Mouse (Mus musculus) right cerebral cortex, postnatal 14 days (tissue): ENCODE data around the gene Lrrc8a.

Experiments used
- DNase-seq: peaks from one replicate; pipeline ENCODE4 v3.0.0; 2022

The Lrrc8a gene

DNA sequence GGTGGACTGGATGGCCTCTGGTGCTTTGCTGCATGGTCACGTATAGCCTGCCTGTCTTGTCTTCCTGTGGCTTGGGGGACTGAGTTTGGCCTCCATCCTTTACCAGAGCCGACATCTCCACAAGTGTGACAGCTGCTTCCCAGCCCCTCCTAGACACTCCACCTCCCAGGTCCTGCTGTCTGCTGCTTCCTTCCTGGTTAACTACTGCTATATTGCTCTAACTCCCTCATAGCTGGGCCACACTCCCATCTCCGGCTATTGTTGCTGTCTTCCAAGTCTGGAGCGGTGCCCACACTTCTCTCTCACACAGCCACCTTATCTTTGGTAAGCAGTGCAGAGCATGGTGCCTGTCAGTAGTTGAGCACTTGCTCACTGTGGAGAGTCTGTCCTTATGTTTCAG, 2.3 kb downstream of the Lrrc8a start:
- no peak for DNase-seq

DNA sequence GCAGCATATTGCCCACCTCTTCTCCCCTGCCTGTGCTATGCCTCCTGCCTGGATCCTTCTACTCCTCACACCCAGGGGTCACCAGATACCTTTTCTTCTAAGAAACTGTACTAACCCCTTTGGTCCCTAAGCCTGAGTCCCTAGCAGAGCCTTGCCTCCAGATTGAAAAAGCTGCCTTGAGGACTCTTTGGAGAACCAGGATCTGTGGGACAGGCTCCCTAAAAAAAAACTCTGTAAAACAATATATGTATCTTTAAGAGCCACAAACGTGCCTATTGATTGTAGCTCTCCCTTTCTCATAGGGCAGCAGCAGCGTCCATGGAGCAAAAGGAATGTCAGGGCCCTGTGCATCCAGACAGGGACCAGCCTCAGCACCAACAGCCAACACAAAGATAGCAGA, 2.8 kb downstream of the Lrrc8a start, which contains the start of gene Gm28035:
Gm28035 (plus strand) TSS at position 301 of the 400 bp plus-strand sequence.
- no peak for DNase-seq

DNA sequence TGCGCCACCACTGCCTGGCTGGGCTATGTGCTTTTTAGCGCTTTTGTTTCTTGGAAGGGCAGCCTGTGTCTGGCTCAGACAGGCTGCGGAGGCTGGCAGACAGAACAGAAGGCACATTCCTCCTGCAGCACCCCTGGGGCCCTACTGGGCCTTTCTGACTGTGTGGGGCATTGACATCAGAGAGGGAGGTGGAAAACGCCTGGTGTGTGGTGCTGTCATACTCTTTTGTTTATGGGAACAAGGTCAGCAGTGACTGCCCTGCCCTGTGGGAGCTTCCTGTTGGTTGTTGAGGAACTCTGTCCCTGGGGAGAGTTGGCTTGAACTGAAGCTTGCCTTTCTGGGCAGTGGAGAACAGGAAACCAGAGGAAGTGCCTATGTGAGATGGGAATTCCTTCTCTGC, 5.0 kb downstream of the Lrrc8a start:
- no peak for DNase-seq

DNA sequence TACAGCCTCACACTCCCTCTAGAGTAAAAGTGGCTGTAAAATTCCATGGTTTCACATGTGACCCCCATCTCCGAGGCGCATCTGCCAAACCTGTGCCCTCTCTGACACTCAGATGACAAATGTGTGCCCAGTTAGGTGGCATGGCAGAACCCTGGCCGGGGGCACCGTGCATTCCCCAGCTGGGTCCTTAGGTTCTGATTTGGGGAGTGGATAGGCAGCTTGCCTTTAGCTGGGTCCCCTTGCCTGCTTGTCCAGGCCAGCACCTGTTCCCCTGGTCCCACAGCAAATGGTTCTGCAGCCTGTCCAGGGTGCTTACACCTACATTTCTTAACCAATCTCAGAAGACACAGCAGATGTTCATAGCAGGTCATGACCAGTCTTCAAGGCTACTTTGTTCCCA, 5.9 kb downstream of the Lrrc8a start:
- no peak for DNase-seq

DNA sequence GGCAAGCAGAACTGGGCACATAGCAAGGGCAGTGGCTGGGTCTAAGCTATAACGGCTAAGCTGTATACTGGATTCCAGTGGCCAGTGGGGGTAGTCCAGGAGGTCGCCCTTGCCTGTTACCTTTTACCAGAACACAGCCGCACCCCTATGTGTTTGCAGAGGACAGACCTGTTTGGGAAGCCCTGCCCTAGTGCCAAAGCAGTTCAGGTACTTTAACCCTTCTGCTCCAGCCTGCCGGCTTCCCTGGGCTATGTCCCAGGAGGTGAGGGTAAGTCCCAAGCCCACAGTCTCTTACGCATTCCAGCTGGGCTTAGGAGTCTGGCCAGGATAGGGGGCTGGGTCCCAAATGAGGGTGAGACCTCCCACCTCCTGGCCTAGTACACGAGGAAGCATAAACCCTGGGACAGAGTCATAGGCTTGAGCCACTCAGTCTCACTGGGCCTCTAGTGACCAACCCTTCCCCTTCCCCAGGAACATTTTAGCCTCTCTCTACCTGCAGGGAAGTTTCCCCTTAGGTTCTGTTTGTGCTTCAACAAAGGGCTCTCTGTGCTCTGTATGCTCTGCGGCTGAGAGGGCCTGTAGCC, 7.2 kb downstream of the Lrrc8a start:
- no peak for DNase-seq

DNA sequence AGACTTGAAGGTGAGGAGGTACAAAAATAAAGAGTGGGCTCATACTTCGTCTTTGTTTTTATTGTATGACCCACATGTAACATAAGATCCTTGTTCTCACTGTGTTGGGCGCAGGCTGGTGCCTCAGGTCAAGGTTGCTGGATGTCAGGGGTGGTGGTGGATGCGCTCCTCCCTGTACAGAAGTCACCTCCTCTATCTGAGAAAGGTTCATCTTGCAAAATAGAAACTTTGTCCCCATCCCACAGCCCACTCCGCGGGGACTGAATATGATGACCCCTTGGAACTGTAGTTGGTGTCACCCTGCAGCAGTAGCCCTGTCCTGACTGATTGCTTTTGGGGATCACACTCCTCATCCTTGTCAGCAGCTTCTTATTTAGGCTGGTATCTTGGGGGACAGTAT, 9.5 kb downstream of the Lrrc8a start:
- DNase-seq: no peak

DNA sequence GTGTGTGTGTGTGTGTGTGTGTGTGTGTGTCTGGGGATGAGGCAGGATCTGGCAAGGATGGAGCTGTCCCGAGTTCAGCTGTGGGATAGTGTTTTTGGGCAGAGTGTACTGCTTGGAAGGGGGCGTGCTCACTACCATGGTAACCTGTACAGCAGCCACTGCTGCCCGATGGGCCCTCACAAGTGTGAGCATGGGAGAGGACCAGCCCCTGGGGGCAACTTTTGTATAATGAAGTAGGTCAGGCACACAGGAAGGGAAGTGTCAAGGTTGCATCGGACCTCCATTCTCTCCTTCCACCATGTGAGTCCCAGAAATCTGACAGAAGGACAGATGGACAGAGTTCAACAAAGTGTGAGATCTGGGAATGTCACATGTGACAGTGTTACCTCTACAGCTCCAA, 10.2 kb downstream of the Lrrc8a start:
- DNase-seq: no peak

DNA sequence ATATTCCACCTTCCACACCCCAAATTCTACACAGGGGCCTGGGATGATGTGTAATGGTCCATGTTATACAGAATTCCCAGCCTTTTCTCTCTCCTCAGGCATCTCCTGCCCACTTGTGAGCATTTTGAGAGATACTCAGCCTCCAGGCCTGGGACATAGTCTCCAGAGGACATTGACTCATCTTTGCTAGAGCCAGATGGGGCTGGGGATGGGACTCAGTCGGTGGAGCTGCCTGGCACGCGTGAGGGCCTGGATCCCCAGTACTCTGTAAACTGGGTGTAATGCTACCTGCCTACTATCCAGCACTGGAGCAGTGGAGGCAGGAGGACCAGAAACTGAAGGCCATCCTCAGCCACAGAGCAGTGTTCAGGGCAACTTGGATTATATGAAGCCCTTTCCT, 11.7 kb downstream of the Lrrc8a start:
- DNase-seq: no peak

DNA sequence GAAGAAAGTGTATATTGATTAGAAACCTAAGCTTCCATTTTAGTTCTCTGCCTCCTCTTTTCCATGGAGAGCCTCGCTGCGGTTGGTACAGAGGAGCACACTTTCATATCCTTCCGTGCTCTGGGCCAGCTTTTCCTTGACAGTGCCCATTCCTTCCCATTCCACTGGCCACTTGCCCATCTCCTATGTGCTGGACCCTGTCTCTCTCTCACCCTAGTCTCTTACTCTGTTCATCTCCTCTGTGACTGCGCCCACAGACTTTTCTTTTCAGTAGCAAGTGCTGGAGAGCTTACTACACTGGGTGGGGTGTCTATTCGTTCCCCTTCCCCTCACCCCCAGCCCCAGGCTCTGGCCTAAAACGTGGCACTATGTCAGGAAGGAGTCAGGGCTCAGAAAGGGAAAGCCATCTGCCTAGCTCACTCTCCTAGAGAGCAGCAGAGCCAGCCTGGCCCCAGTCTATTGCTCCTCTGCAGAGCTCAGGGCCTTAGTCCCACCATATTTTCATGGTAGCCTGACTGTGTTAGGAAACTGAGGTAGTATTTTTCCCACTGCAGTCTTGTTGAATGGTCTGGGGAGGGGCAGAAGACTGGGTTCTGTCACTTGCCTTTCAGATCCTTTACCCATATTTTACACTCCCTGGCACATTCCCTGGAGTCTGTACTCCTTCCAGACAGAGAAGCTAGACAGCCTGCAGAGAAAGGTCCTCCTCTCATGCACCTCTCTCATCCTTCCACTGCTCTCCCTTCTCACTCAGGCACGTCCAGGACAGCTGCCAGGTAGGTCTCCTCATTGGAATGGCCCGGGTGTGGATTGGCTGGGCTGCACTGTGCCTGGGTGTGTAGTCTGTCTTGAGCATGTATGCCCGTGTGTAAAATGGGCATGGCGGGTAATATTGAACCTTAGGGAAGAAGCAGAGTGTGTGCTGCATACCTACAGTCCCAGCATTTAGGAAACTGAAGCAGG, 12.9 kb downstream of the Lrrc8a start:
- no peak for DNase-seq

DNA sequence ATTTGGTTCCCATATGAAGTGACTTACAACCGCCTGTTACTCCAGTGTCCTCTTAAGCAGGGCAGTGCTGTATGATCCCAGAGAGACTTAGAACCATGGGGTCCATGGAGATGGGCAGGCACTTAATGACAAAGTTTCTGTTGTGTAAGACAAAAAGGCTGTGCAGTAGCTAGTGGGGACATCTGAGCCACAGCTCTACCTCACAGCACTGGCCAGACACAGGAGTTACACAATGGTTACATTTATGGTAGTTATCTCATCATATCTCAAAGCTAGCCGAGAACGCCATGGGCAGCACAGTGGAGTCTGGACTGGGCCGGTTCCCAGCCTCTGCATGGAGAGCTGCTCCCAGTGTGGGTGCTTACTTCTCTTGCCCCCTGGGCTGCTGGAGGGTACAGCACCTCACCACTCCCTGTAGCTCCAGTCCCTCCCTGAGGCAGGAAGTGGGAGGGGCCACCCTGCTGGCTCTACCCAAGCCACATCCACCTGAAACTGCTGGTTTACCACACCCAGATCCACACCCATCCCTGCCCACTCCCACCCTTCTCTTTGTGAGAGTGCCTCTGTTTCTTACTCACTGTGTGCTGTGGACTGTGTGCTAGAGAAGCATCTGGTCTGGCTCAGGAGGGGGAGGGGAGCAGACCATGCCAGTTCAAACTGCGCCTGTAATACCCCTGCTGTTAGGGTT, 14.0 kb downstream of the Lrrc8a start:
- no peak for DNase-seq

DNA sequence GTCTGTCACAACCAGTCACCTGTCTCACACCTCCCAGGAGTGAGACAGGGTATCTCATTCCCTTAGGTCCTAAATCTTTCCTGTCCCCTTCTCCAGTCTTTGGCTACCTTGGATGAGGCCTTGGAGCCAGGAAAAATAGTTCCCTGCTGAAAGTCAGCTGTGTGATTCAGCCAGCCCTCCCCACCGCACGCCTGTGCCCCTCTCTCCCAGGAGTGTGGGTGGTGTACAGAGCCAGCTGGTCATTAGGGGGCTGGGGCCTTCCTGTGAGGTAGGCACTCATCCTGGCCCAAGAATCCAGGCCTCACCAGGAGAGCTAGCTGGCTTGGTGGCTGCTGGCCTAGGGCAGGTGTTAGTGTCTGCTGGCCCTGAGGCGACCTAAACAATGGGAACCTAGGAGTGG, 15.0 kb downstream of the Lrrc8a start:
- no peak for DNase-seq

DNA sequence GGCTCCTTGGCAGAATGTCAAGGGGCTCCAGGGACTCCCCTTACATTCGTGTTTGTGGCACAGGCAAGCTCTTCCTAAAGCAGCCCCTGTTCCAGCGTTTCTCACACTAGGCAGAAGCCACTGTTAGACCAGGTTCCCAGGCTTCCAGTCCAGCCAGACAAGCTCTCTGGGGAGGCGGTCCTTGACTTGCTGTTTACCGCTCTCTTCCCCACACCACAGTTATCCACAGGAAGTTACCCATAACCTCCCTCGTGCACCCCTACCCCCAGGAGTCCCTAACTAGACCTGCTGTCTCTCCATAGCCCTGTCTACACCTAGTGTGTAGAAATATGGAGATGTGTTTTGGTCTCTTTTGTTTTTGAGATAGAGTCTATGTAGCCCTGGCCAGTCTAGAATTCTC, 16.3 kb downstream of the Lrrc8a start:
- DNase-seq: no peak

DNA sequence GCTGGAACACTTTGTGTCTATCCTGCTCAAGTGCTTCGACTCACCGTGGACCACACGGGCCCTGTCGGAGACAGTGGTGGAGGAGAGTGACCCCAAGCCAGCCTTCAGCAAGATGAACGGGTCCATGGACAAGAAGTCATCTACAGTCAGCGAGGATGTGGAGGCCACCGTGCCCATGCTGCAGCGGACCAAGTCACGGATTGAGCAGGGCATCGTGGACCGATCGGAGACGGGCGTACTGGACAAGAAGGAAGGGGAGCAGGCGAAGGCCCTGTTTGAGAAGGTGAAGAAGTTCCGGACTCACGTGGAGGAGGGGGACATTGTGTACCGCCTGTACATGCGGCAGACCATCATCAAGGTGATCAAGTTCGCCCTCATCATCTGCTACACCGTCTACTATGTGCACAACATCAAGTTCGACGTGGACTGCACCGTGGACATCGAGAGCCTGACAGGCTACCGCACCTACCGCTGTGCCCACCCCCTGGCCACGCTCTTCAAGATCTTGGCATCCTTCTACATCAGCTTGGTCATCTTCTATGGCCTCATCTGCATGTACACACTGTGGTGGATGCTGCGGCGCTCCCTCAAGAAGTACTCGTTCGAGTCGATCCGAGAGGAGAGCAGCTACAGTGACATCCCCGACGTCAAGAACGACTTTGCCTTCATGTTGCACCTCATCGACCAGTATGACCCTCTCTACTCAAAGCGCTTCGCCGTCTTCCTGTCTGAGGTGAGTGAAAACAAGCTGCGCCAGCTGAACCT, 18.3 kb downstream of the Lrrc8a start:
- no peak for DNase-seq

DNA sequence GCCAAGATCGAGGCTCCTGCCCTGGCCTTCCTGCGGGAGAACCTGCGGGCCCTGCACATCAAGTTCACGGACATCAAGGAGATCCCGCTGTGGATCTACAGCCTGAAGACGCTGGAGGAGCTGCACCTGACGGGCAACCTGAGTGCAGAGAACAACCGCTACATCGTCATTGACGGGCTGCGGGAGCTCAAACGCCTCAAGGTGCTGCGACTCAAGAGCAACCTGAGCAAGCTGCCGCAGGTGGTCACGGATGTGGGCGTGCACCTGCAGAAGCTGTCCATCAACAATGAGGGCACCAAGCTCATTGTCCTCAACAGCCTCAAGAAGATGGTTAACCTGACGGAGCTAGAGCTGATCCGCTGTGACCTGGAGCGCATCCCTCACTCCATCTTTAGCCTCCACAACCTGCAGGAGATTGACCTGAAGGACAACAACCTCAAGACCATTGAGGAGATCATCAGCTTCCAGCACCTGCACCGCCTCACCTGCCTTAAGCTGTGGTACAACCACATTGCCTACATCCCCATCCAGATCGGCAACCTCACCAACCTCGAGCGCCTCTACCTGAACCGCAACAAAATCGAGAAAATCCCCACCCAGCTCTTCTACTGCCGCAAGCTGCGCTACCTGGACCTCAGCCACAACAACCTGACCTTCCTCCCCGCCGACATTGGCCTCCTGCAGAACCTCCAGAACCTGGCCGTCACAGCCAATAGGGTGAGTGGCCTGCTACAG, 19.3 kb downstream of the Lrrc8a start:
- no peak for DNase-seq

DNA sequence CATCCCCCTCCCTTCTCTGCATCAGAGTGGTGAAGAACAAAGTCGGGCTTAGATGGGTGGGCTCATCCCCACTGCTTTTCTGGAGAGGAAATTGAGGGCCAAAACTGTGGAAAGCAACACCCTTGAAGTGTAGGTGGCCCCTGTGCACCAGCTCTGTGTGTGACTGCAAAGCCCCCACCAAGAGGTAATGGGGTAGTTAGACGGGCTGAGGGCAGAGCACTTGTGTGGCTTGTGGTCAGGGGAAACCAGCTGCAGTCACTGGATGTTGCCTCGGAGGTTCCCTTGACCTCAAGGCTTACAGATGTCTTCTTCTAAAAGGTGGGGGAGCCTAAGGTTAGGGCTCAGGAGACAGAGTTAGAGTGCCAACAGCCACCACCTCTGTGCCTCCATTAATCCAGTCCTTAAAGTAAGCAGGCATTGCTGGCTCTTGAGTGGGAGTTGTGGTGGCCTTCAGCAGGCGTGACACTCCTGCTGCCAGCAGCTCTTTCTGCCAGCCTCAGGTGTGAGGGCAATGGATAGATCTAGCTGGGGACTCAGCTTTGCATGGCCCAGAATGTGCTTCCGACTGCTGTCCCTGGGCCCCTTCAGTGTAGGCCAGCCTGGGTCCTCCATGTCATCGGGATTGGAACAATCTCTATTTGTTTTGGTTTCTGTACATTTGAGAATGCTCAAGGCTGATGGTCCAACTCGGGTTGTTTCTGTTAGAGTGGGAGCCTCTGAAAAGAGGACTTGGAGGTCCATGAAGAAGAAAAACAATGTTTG, 20.4 kb downstream of the Lrrc8a start:
- DNase-seq: no peak

DNA sequence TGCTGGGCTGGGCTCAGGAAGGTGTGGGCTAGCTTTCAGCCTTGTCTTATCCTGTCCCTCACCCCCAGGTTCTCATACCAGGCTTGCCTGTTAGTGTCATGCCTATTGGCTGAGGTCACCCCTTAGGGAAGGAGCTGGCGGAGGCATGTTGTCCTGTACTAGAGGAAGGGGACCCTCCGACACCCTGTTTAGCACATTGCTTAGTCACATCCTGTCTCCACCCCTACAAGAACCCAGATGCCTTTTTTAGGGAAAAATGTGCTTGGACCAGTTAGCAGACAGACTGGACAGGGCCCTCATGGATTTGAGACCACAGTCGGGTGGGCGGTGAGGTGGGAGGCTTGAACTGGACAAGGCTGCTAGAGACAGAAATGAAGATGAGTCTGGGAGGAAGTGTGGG, 21.1 kb downstream of the Lrrc8a start:
- no peak for DNase-seq

DNA sequence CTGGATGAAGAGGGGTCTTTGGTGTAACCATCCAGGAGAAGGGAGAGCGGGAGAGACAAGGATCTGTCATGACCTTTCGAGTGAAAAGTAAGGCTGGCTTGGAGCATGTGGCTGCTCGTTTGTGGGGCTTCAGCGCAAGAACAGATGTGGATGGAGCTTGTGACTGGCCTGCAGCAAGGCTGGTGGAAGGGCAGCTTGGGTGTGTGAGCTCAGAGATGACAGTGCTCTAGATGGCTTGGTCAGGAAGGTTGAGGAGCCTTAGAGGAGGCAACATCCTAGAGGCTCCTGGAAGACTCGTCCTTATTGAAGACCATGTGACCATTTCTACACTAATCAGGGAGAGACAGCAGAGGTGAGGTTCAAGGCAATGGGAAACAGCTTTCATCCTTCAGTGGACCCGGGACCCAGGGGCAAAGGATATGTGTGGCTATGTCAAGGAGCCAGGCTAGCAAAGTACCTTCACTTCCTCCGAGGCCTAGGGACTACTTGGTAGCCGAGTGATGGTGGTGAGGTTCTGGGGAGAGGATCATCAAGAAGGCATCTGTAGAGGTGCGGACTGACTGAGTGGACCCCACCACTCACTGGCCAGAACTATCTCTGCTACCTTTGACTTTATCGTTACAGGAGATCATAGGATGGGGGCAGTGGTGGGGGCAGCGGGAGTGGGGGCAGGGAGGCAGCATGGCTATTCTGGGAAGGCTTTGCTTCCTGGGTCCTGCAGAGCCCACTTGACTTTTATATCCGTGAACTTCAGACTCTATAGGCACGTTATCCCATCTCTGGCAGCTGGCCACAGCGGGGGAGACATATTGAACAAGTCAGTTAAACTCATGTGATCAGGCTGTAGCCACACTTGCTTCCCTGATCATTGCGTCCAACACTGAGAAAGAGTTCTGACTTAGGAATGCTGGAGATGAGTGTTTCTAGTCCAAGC, 21.9 kb downstream of the Lrrc8a start:
- DNase-seq: no peak

DNA sequence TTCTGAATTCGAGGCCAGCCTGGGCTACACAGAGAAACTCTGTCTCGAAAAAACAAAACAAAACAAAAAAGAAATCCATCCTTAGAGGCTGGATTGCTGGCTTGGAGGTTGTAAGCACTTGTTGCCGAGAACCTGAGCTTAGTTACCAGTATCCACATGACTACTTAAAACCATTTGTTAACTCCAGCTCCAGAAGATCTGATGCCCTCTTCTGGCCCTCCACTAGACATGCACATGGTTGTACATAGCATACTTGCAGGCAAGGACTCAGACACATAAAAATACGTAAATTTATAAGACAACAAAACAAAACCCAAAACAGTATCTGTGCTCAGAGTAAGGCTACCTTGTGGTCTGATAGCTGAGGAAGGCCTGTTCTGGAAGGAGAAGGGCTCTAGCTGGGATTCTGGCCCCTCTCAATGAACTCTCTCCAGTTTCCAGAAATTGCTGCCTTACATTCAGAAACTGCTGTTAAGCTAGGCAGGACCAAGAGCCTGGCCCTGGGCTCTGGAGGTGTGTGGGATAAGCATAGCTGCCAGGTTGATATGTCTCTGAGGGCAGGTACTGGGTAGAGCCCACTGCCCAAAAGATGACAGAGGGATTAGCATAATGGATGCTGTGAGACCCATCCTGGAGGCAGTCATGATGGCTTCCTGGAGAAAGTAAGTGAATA, 23.7 kb downstream of the Lrrc8a start:
- no peak for DNase-seq

DNA sequence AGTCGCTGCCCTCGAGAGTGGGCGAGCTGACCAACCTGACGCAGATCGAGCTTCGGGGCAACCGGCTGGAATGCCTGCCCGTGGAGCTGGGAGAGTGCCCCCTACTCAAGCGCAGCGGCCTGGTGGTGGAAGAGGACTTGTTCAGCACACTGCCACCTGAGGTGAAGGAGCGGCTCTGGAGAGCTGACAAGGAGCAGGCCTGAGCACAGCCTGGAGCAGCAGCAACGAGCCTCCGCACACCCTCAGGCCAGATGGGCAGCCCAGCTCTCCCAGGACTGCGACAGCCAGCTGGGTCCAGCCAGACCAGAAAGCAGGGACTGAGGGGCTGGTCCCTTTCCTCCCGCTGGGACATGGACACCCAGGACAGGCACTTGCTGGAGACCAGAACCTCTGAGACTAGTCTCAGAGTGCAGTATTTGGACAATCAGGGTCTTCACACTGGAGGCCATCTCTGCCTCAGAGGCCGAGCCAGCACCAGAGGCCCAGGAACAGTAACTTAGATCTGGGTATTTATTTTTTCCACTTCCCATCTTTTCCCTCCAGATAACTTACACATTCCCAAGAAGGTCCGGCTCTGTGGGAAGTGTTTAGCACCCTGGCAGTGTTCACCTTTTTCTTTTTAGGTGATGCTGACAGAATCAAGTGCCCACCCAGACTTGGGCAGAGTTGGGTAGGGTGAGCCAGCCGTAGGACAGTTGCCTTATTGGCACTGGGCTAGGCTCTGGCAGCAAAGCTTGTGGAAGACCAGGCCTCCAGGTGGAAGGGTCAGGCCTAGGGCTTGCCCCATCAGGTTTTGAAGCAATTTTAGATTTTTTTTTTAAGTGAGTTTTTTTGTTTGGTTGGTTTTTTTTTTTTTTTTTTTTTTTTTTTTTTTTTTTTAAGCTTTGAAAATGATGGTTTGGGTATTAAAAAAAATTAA, 24.7 kb downstream of the Lrrc8a start:
- no peak for DNase-seq
